Mouse (Mus musculus): ENCODE results near the gene Rin3. TPM values are rescaled to one million over a fixed set of nuclear protein-coding genes. Genes with fewer than 3 reads are reported as not detected.

The Rin3 gene
- polyA plus RNA-seq, 1 experiment from 2014 or later: 2.9 TPM

DNA sequence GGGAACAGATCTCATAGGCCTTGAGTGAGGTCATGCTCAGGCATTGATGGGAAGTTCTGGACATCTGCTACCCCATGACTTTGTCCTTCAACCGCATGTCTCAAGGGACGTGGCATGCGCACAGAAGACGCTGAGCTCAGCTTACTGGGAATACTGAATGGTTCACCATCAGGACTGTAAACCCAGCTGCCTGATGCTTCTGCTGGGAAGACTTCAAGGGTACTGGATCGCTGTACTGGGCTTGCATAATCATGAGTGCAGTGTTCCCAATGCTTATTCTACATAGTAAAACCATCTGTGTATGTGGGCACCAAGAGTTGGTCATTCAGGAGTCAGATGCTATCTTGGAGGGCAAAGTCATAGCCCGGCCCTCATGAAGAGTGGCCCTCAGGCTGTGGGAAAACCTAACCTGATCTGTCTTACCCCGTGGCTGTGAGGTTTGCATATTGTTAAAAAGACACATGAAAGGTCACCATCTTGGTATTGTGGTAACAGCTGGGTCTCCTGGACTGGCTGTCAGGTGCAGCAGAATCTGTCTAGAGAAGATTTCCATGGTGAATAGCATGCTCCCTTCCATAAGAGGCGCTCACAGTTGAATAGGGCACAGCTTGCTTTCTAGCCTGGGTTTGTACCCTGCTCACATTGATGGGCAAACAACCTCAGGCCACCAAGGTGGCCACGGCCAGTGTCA, 83.4 kb downstream of the Rin3 start:
- ATAC-seq (ENCODE audit: low FRiP score, low TSS enrichment) (no peak), DNase-seq (ENCODE audit: low spot score) (no peak)
- Histone ChIP-seq H3K36me3 (ENCODE audit: control insufficient read depth, insufficient read depth, low read length) (peaks cover 8% of the 10 kb centered on the region; the same call in 1 of the 2 replicates), H3K4me3 (ENCODE audit: low read depth, low read length) (no peak overlapping the region), H3K4me2 (replicated peaks; ENCODE audit: low read depth) (no peak overlapping the region), H3K27me3 (ENCODE audit: control insufficient read depth, insufficient read depth, low read length) (no peaks in the 10 kb centered on the region), H3K9me3 (ENCODE audit: control insufficient read depth, low read length) (no peaks in the 10 kb centered on the region), H3K27ac (replicated peaks) (no peak overlapping the region), H3K4me1 (replicated peaks; ENCODE audit: control insufficient read depth, insufficient read depth) (no peaks in the 10 kb centered on the region), H3K9ac (ENCODE audit: low read length) (no peak overlapping the region)
- 93% methylated on average over 9 of the region's 9 CpGs for WGBS
- TF ChIP-seq CTCF (IDR thresholded peaks at IDR 0.05; ENCODE audit: low read depth) (no peak), EP300 (optimal IDR thresholded peaks at IDR 0.05) (no peak)

DNA sequence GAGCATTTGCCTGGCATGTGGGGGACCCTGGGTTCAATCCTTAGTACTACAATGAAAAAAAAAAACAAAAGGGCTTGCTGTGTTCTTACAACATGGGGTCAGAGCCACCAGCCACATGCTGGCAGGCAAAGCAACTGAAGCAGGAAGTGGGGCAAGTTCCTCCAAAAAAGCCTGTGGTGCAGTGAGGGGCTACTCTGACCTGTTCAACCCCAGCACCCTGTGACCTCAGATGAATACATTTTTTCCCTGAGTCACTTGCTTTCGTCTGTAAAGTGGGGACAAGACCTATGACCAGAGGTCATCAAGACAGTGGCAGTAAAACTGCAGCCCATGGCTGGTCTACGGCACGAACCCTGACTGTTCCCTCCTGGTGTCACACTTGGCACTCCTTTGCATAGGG, 84.2 kb downstream of the Rin3 start:
- Histone ChIP-seq H3K9ac (ENCODE audit: low read length) (no peak overlapping the region), H3K36me3 (ENCODE audit: control insufficient read depth, insufficient read depth, low read length) (peaks cover 4% of the 10 kb centered on the region; the same call in 1 of the 2 replicates), H3K9me3 (ENCODE audit: control insufficient read depth, low read length) (no peaks in the 10 kb centered on the region), H3K4me3 (ENCODE audit: low read depth, low read length) (no peak overlapping the region), H3K27me3 (ENCODE audit: control insufficient read depth, insufficient read depth, low read length) (no peaks in the 10 kb centered on the region), H3K27ac (replicated peaks) (no peak overlapping the region), H3K4me1 (replicated peaks; ENCODE audit: control insufficient read depth, insufficient read depth) (no peaks in the 10 kb centered on the region), H3K4me2 (replicated peaks; ENCODE audit: low read depth) (no peak overlapping the region)
- WGBS: 71% methylated on average over 3 of the region's 3 CpGs
- TF ChIP-seq CTCF (IDR thresholded peaks at IDR 0.05; ENCODE audit: low read depth) (no peak), EP300 (optimal IDR thresholded peaks at IDR 0.05) (no peak)
- ATAC-seq (ENCODE audit: low FRiP score, low TSS enrichment) (no peak), DNase-seq (ENCODE audit: low spot score) (no peak)

GRCm38 (mm10) chr12:102368066-102368465, 85.2 kb downstream of the Rin3 start:
- Histone ChIP-seq H3K4me3 (ENCODE audit: low read depth, low read length) (no peak overlapping the region), H3K9me3 (ENCODE audit: control insufficient read depth, low read length) (no peaks in the 10 kb centered on the region), H3K27ac (replicated peaks) (no peak overlapping the region), H3K4me2 (replicated peaks; ENCODE audit: low read depth) (no peak overlapping the region), H3K27me3 (ENCODE audit: control insufficient read depth, insufficient read depth, low read length) (no peaks in the 10 kb centered on the region), H3K4me1 (replicated peaks; ENCODE audit: control insufficient read depth, insufficient read depth) (no peaks in the 10 kb centered on the region), H3K9ac (ENCODE audit: low read length) (no peak overlapping the region), H3K36me3 (ENCODE audit: control insufficient read depth, insufficient read depth, low read length) (peaks cover 4% of the 10 kb centered on the region; the same call in 1 of the 2 replicates)
- ATAC-seq (ENCODE audit: low FRiP score, low TSS enrichment) (0 out of 2 replicates have a peak, but pooled peaks have one; percentile 18), DNase-seq (ENCODE audit: low spot score) (no peak)
- WGBS: 67% methylated on average over 7 of the region's 7 CpGs
- no peak for TF ChIP-seq EP300 (optimal IDR thresholded peaks at IDR 0.05)
- TF ChIP-seq CTCF (IDR thresholded peaks at IDR 0.05; ENCODE audit: low read depth): no peak

DNA sequence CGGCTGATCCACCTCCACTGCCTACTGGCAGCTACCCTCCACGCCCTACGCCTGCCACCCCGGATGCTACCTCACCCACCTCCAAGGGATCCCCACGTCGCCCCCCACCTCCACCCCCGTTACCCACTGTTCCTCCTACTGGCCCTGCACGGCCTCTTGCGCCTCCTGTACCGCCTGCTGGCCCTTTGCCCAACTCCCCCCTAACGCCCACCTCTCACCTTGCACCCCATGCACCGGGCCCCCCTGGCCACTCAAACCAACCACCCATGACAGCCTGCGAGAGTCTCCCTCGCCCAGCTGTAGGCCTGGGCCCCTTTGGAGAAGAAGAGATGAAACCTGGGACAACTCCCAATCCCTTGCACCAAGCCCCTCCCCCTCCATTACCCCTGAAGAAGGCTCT, 85.7 kb downstream of the Rin3 start:
- Histone ChIP-seq H3K4me3 (ENCODE audit: low read depth, low read length) (no peak overlapping the region), H3K9me3 (ENCODE audit: control insufficient read depth, low read length) (no peaks in the 10 kb centered on the region), H3K27ac (replicated peaks) (no peak overlapping the region), H3K27me3 (ENCODE audit: control insufficient read depth, insufficient read depth, low read length) (no peaks in the 10 kb centered on the region), H3K36me3 (ENCODE audit: control insufficient read depth, insufficient read depth, low read length) (peaks cover 4% of the 10 kb centered on the region; the same call in 1 of the 2 replicates), H3K4me1 (replicated peaks; ENCODE audit: control insufficient read depth, insufficient read depth) (no peaks in the 10 kb centered on the region), H3K4me2 (replicated peaks; ENCODE audit: low read depth) (no peak overlapping the region), H3K9ac (ENCODE audit: low read length) (no peak overlapping the region)
- no peak for DNase-seq (ENCODE audit: low spot score)
- TF ChIP-seq CTCF (IDR thresholded peaks at IDR 0.05; ENCODE audit: low read depth) (no peak), EP300 (optimal IDR thresholded peaks at IDR 0.05) (no peak)
- WGBS: 90% methylated on average over 14 of the region's 14 CpGs
- ATAC-seq (ENCODE audit: low FRiP score, low TSS enrichment): no peak

- ATAC-seq (ENCODE audit: low FRiP score, low TSS enrichment) (no peak), DNase-seq (ENCODE audit: low spot score) (no peak)
- Histone ChIP-seq H3K4me1 (replicated peaks; ENCODE audit: control insufficient read depth, insufficient read depth) (no peaks in the 10 kb centered on the region), H3K9me3 (ENCODE audit: control insufficient read depth, low read length) (no peaks in the 10 kb centered on the region), H3K27me3 (ENCODE audit: control insufficient read depth, insufficient read depth, low read length) (no peaks in the 10 kb centered on the region), H3K4me2 (replicated peaks; ENCODE audit: low read depth) (no peak overlapping the region), H3K27ac (replicated peaks) (no peak overlapping the region), H3K36me3 (ENCODE audit: control insufficient read depth, insufficient read depth, low read length) (peaks cover 8% of the 10 kb centered on the region; the same call in 1 of the 2 replicates), H3K4me3 (ENCODE audit: low read depth, low read length) (no peak overlapping the region), H3K9ac (ENCODE audit: low read length) (no peak overlapping the region)
- TF ChIP-seq CTCF (IDR thresholded peaks at IDR 0.05; ENCODE audit: low read depth) (no peak), EP300 (optimal IDR thresholded peaks at IDR 0.05) (no peak)
- 66% methylated on average over 22 of the region's 22 CpGs for WGBS
Measured at GRCm38 (mm10) chr12:102369488-102370235, 86.8 kb downstream of the Rin3 start.
